Mouse (Mus musculus) erythroblast, embryonic 14.5 days (primary cell): ENCODE measurements around the gene Mst1r.

Experiments used
- GATA1 ChIP-seq: IDR thresholded peaks from 2 replicates; pipeline ENCODE4 v1.6.1; 2012; ENCODE audit warnings: low read length, inconsistent platforms, mixed read lengths
- TAL1 ChIP-seq: IDR thresholded peaks from 3 replicates; pipeline ENCODE4 v1.6.1; 2012; ENCODE audit warnings: low read length, inconsistent platforms, mixed read lengths

GRCm38 (mm10) chr9:107949184-107949921 lies 42.7 kb downstream of the Mst1r start:
- no peak for TF ChIP-seq GATA1
- no peak for TF ChIP-seq TAL1
